Mouse (Mus musculus): Measurements from ENCODE around the gene Pno1. TPM values are rescaled to one million over a fixed set of nuclear protein-coding genes. Genes with fewer than 3 reads are reported as not detected.
A peak's percentile ranks its signal among the peaks of the same experiment; 100 is the strongest.

Gene Pno1
- total and polyA plus RNA-seq, 3 experiments: 82.7 to 279 (median 155) TPM

DNA sequence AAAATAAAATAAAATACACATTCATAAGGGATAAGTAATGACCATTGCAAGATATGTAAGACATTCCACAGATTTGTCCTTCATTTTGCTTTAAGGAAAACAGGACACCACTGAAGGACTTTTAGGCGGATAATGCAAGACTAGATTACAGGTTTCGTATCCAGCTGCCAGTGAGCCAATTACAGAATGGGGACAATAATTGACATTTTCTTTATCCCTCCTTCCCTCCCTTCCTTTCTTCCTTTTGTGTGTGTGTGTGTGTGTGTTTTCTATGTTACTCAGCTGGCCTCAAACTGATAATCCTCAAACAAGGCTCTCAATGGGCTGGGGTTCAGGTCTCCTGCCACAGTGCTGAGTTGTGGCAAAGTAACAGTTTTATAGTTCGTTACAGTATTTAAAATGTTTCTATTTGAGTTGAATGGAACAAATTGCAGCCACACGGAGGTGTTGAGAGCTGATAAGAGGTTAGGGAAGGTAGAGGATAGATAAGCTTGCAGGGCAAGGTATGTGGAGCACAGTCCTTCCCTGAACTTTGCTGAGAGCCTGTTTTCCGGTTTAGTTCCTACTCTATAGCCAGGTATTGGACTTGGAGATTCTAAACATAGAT, 1.6 kb upstream of the Pno1 start:
- Histone ChIP-seq H3K4me3 (replicated peaks in 1 of 3; ENCODE audit: low read depth in 2 of 3, low read length in 2 of 3, poor library complexity in 1 of 3) (peak overlapping the region; percentile 13 to 94 (median 75)), H3K4me1 (ENCODE audit: control insufficient read depth in 1 of 2, insufficient read depth in 2 of 2) (peaks cover 11 to 42% of the 10 kb centered on the region in 2 experiments; a peak in 3 of 4 replicates), H3K27ac (ENCODE audit: insufficient read depth, low read depth) (no peak overlapping the region), H3K9me3 (replicated peaks; ENCODE audit: low read length) (no peaks in the 10 kb centered on the region), H3K4me2 (ENCODE audit: insufficient read depth, low read depth, poor library complexity, severe bottlenecking) (peak overlapping the region; percentile 87), H3K79me2 (replicated peaks; ENCODE audit: control insufficient read depth, extremely low read depth, insufficient read depth, poor library complexity, severe bottlenecking) (peaks cover 39% of the 10 kb centered on the region), H3K36me3 (replicated peaks in 1 of 2; ENCODE audit: control insufficient read depth in 1 of 2, insufficient read depth in 1 of 2, low read length in 1 of 2) (peaks cover 20 to 37% of the 10 kb centered on the region in 2 experiments), H3K9ac (ENCODE audit: insufficient read depth, low read depth) (peak overlapping the region; percentile 77), H3K27me3 (replicated peaks) (no peaks in the 10 kb centered on the region)
- DNase-seq (ENCODE audit: extremely low read depth): no peak
- TF ChIP-seq TBP (conservative IDR thresholded peaks at IDR 0.05; ENCODE audit: low read depth, low read length) (no peak), POLR2A (IDR thresholded peaks at IDR 0.05; ENCODE audit: low read depth, low read length) (no peak), TCF12 (IDR thresholded peaks at IDR 0.05; ENCODE audit: low read depth, low read length) (no peak), SMC3 (IDR thresholded peaks at IDR 0.05; ENCODE audit: low read depth, low read length) (no peak), ZNF384 (IDR thresholded peaks at IDR 0.05; ENCODE audit: low read depth, low read length) (no peak), SIN3A (IDR thresholded peaks at IDR 0.05; ENCODE audit: low read length) (no peak), MXI1 (IDR thresholded peaks at IDR 0.05; ENCODE audit: low read depth, low read length) (no peak), IRF4 (IDR thresholded peaks at IDR 0.05; ENCODE audit: low read depth, low read length) (no peak), MAFK (IDR thresholded peaks at IDR 0.05; ENCODE audit: insufficient replicate concordance, low read length) (no peak)
- in situ Hi-C loops (cut with MboI; ENCODE audit: low pct_ligation_motif_present, low pct_unique_long_range_greater_than_20kb, low sequenced_read_pairs) (no loop called here), dilution Hi-C loops (cut with MboI; ENCODE audit: extremely low pct_ligation_motif_present, extremely low pct_unique_long_range_greater_than_20kb, low sequenced_read_pairs) (no loop called here)

DNA sequence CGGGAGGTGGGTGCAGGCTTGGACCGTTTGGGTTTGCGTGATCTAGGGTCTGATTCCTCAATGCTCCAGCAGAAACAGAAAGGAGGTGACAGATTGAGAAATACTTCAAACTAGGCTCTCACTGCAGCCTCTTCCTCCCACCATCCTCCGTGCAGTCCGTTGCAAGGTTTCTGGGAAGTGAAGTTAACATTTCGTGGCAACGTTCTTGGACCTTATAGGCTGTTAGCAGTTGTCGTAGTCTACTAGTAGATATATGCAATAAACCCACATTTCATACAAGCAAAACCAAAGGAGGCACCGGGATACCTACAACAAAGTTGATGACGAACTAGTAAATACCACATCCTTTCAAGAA, 750 bp upstream of the Pno1 start:
- TF ChIP-seq UBTF (IDR thresholded peaks at IDR 0.05; ENCODE audit: low read depth, low read length) (0 out of 2 replicates have a peak, but pooled peaks have one; percentile 17), GABPA (IDR thresholded peaks at IDR 0.05; ENCODE audit: insufficient replicate concordance, low read depth, low read length) (no peak), MEF2A (IDR thresholded peaks at IDR 0.05; ENCODE audit: borderline replicate concordance, low read depth, low read length) (no peak), RCOR1 (conservative IDR thresholded peaks at IDR 0.05; ENCODE audit: low read depth, low read length) (no peak), BHLHE40 (IDR thresholded peaks at IDR 0.05; ENCODE audit: low read depth, low read length) (no peak), KAT2A (IDR thresholded peaks at IDR 0.05; ENCODE audit: insufficient replicate concordance, low read length) (no peak), CHD2 (IDR thresholded peaks at IDR 0.05; ENCODE audit: low read length) (no peak), HCFC1 (IDR thresholded peaks at IDR 0.05; ENCODE audit: low read depth, low read length) (no peak)
- H3K79me2 ChIP-seq (replicated peaks; ENCODE audit: control insufficient read depth, extremely low read depth, insufficient read depth, poor library complexity, severe bottlenecking): peaks cover 39% of the 10 kb centered on the region
- in situ Hi-C loops (cut with MboI; ENCODE audit: low pct_ligation_motif_present, low pct_unique_long_range_greater_than_20kb, low sequenced_read_pairs) (no loop called here), dilution Hi-C loops (cut with MboI; ENCODE audit: extremely low pct_ligation_motif_present, extremely low pct_unique_long_range_greater_than_20kb, low sequenced_read_pairs) (no loop called here)
- H3K36me3 ChIP-seq (replicated peaks in 1 of 2; ENCODE audit: control insufficient read depth in 1 of 2, insufficient read depth in 1 of 2, low read length in 1 of 2): peaks cover 18 to 41% of the 10 kb centered on the region in 2 experiments
- H3K27me3 ChIP-seq (replicated peaks): no peaks in the 10 kb centered on the region
- DNase-seq (ENCODE audit: extremely low read depth): no peak
- H3K4me2 ChIP-seq (ENCODE audit: insufficient read depth, low read depth, poor library complexity, severe bottlenecking): peak overlapping the region; percentile 86; the same call in 1 of the 2 replicates
- 0 out of 2 replicates have a peak overlapping the region, but pooled peaks have one; percentile 34 for H3K27ac ChIP-seq (ENCODE audit: insufficient read depth, low read depth)
- peak overlapping the region; percentile 75 to 94 (median 94) for H3K4me3 ChIP-seq (replicated peaks in 1 of 3; ENCODE audit: low read depth in 2 of 3, low read length in 2 of 3, poor library complexity in 1 of 3)
- peak overlapping the region; percentile 77 for H3K9ac ChIP-seq (ENCODE audit: insufficient read depth, low read depth)
- H3K9me3 ChIP-seq (replicated peaks; ENCODE audit: low read length): no peaks in the 10 kb centered on the region
- H3K4me1 ChIP-seq (ENCODE audit: control insufficient read depth in 1 of 2, insufficient read depth in 2 of 2): peaks cover 12 to 42% of the 10 kb centered on the region in 2 experiments; a peak in 3 of 4 replicates

All from CH12.LX (cell line).